ENCODE assay signal across 8 mouse cellular contexts in genomic region chr15:77203255-77203981, GRCm38 (mm10).
DNase-seq lines count a peak whose midpoint lies in the region; ATAC-seq lines count a peak whose summit lies in the region.

No protein-coding gene starts in this region.

- peak; percentile 27; the same call in 1 of the 2 replicates for ATAC-seq in embryonic facial prominence, embryonic 15.5 days (ENCODE audit: insufficient number of reproducible peaks, low FRiP score, low TSS enrichment, low read depth)
- ATAC-seq in limb, embryonic 13.5 days (ENCODE audit: low FRiP score, low read depth): peak; percentile 35; the same call in 1 of the 2 replicates
- ATAC-seq in midbrain, embryonic 15.5 days (replicated peaks): peak; percentile 17; the same call in 1 of the 2 replicates

- H3K27ac ChIP-seq in embryonic facial prominence, embryonic 15.5 days (replicated peaks): peak overlapping the region; percentile 65
- H3K27ac ChIP-seq in limb, embryonic 13.5 days: peak overlapping the region; percentile 84
- H3K27ac ChIP-seq in midbrain, embryonic 15.5 days: peak overlapping the region; percentile 20

- H3K4me3 ChIP-seq in embryonic facial prominence, embryonic 15.5 days (replicated peaks): no peak overlapping the region
- H3K4me3 ChIP-seq in limb, embryonic 13.5 days: no peak overlapping the region
- H3K4me3 ChIP-seq in midbrain, embryonic 15.5 days: no peak overlapping the region

- peak; percentile 64 for DNase-seq in adrenal gland, postnatal 10 days
- no peak for DNase-seq in adrenal gland, postnatal 4 days (ENCODE audit: low spot score in 2 of 2)
- peak; percentile 57 for DNase-seq in heart, postnatal 4 days
- no peak for DNase-seq in right cerebral cortex, adult 18-20 months
- DNase-seq in ovary, postnatal 36 days (ENCODE audit: low spot score): no peak

- no peaks in the 10 kb centered on the region for H3K27me3 ChIP-seq in embryonic facial prominence, embryonic 15.5 days
- H3K27me3 ChIP-seq in limb, embryonic 13.5 days: no peaks in the 10 kb centered on the region
- H3K27me3 ChIP-seq in midbrain, embryonic 15.5 days (replicated peaks): no peaks in the 10 kb centered on the region

- peaks cover 35% of the 10 kb centered on the region for H3K4me1 ChIP-seq in embryonic facial prominence, embryonic 15.5 days
- H3K4me1 ChIP-seq in limb, embryonic 13.5 days: peaks cover 49% of the 10 kb centered on the region
- H3K4me1 ChIP-seq in midbrain, embryonic 15.5 days: peaks cover 19% of the 10 kb centered on the region

- no peaks in the 10 kb centered on the region for H3K36me3 ChIP-seq in embryonic facial prominence, embryonic 15.5 days
- 0 out of 2 replicates have a peak, but pooled peaks cover 3% of the 10 kb centered on the region for H3K36me3 ChIP-seq in limb, embryonic 13.5 days
- no peaks in the 10 kb centered on the region for H3K36me3 ChIP-seq in midbrain, embryonic 15.5 days (replicated peaks)

- WGBS in embryonic facial prominence, embryonic 15.5 days: 31% methylated on average over 14 of the region's 14 CpGs
- WGBS in limb, embryonic 13.5 days: 34% methylated on average over 14 of the region's 14 CpGs
- 54% methylated on average over 14 of the region's 14 CpGs for WGBS in midbrain, embryonic 15.5 days

- no peaks in the 10 kb centered on the region for H3K9me3 ChIP-seq in embryonic facial prominence, embryonic 15.5 days (replicated peaks)
- no peaks in the 10 kb centered on the region for H3K9me3 ChIP-seq in limb, embryonic 13.5 days
- no peaks in the 10 kb centered on the region for H3K9me3 ChIP-seq in midbrain, embryonic 15.5 days

- H3K4me2 ChIP-seq in embryonic facial prominence, embryonic 15.5 days (replicated peaks): no peak overlapping the region
- H3K4me2 ChIP-seq in limb, embryonic 13.5 days (replicated peaks): peak overlapping the region; percentile 31
- no peak overlapping the region for H3K4me2 ChIP-seq in midbrain, embryonic 15.5 days

- no peak overlapping the region for H3K9ac ChIP-seq in embryonic facial prominence, embryonic 15.5 days
- 0 out of 2 replicates have a peak overlapping the region, but pooled peaks have one; percentile 8 for H3K9ac ChIP-seq in limb, embryonic 13.5 days
- H3K9ac ChIP-seq in midbrain, embryonic 15.5 days: no peak overlapping the region

Comparison
In these comparisons a context has a peak if more than half of its experiments do, and no peak if none do; other contexts are left out.
1. DNase-seq: peak in adrenal gland, postnatal 10 days (single experiment) and heart, postnatal 4 days (single experiment); none in adrenal gland, postnatal 4 days (0 of 2), right cerebral cortex, adult 18-20 months (single experiment) and ovary, postnatal 36 days (single experiment).
2. H3K27ac ChIP-seq: peak in every context shown above with its lines; median percentile 84 in limb, embryonic 13.5 days; 65 in embryonic facial prominence, embryonic 15.5 days; 20 in midbrain, embryonic 15.5 days.
3. Peak in every context shown above with its lines, with median percentiles within 50 percentile points of each other: ATAC-seq.